Mouse (Mus musculus): ENCODE measurements at regions not wholly inside any gene's neighbourhood (a gene's known extent, or its start where the extent isn't known, plus 50 kb on each side); places are given as distances from the start of the nearest gene placed in this dataset.

DNA sequence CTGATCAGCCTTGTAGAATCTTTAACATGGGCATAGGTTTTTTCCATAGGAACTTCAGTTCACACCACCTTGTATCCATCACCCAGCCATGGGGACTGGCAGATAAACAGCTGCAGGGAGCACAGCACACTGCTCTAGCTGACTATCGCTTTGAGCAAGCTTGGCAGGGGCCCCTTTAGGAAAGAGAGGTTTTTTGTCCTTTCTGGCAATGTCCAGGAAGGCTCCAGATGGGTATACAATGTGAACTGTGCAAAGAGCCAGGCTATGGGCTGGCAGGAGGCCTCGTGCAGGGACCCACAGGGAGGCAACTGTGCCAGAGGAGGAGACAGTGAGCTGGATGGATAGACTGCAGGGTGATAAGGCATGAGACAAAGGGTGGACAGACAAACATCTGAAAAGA lies 64.6 kb upstream of the Sertm1 start:
- TF ChIP-seq CTCF (IDR thresholded peaks at IDR 0.05) (no peak), EP300 (IDR thresholded peaks at IDR 0.05) (no peak)

All from lung, postnatal 0 days (tissue).